Mouse (Mus musculus): ENCODE measurements at regions not wholly inside any gene's neighbourhood (a gene's known extent, or its start where the extent isn't known, plus 50 kb on each side); places are given as distances from the start of the nearest gene placed in this dataset.

GRCm38 (mm10) chr1:182690323-182690722 is 58.7 kb downstream of the Ccdc185 start:
- no peak for DNase-seq

GRCm38 (mm10) chr1:182689741-182690140 is 59.2 kb downstream of the Ccdc185 start:
- DNase-seq, result no peak

GRCm38 (mm10) chr1:182687146-182687545 is 61.8 kb downstream of the Ccdc185 start:
- no peak for DNase-seq

- DNase-seq, result no peak
These were observed 62.7 kb downstream of the Ccdc185 start for GRCm38 (mm10) chr1:182686231-182686630.

GRCm38 (mm10) chr1:182682591-182683252 is 66.3 kb downstream of the Ccdc185 start:
- DNase-seq, result peak; percentile 32

Measured in cerebellum, adult 11 months (tissue).